Mouse (Mus musculus) G1E (cell line): Measurements from ENCODE around the gene Wdsub1.

Experiments
- CTCF ChIP-seq: IDR thresholded peaks from 2 replicates; pipeline ENCODE4 v1.5.1; 2012; ENCODE audit warnings: low read depth, low read length, inconsistent platforms, mixed read lengths
- GATA1 ChIP-seq: IDR thresholded peaks from 2 replicates; pipeline ENCODE4 v1.6.1; 2012; ENCODE audit warnings: borderline replicate concordance, low read length, inconsistent platforms, mixed read lengths
- POLR2AphosphoS5 ChIP-seq: IDR thresholded peaks from 2 replicates; pipeline ENCODE4 v1.6.1; 2012; ENCODE audit warnings: low read depth, low read length, inconsistent platforms; ENCODE audit not compliant: insufficient replicate concordance

DNA sequence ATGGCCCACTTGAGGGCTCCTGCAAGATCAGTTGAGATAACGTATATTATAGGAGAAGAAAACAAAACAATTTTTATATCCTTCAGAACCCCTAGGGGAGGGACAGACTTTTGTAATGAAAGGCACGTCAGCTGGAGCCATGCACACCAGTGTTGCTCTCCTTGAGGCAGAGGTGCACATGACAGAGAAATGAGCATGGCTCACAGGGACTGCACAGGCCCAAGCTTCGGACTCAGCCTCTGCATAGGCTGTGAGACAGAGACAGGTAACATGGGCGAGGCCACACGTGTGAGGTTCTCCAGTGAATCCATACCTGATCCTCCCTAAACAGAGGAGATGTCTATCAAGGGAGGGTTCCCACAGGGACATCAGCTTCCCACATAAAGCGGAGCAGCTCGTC, 52.7 kb downstream of the Wdsub1 start:
- TF ChIP-seq GATA1, result no peak
- TF ChIP-seq POLR2AphosphoS5, result no peak
- TF ChIP-seq CTCF, result no peak
